Mouse (Mus musculus): ENCODE data around the gene Gadl1. TPM values are rescaled to one million over a fixed set of nuclear protein-coding genes. Genes with fewer than 3 reads are reported as not detected.
A peak's percentile ranks its signal among the peaks of the same experiment; 100 is the strongest.
"Not testable (repeated sequence)": the region's sequence is repeated elsewhere in the genome, so short reads cannot be mapped to it uniquely, and the experiment has no call there.

The Gadl1 gene
- polyA plus RNA-seq, 1 experiment from 2014 or later = 0.54 TPM

- ATAC-seq (ENCODE audit: insufficient read depth) (no peak), DNase-seq (peak; percentile 42)
- WGBS = 51% methylated on average over 9 of the region's 9 CpGs
These were observed 107.0 kb downstream of the Gadl1 start for GRCm38 (mm10) chr9:116016221-116016620.

DNA sequence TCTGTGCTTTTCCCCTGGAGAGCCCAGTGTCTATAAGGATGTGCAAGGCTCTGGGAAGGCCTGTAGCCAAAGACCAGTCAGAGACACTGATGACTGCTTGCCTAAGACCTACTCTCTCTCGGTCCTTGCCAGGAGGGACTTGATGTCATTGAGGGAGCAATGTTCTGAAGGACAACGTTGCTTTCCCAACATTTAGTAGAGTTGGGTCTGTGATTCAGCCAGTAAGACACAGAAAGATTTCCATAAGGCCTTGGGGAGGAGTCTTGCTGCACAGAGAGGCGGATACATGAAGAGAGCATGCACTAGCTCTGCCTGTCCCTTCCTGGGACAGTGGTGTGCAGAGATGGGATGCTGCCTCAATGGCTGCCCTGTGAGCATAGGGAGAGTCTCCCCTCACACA is 107.8 kb downstream of the Gadl1 start:
- WGBS = 88% methylated on average over 3 of the region's 3 CpGs
- H3K4me1 ChIP-seq (ENCODE audit: insufficient read depth) = no peaks in the 10 kb centered on the region
- H3K36me3 ChIP-seq (ENCODE audit: insufficient read depth) = no peaks in the 10 kb centered on the region
- no peak overlapping the region for H3K4me2 ChIP-seq
- H3K9ac ChIP-seq = no peak overlapping the region
- H3K4me3 ChIP-seq (ENCODE audit: low read depth, low read length) = no peak overlapping the region
- DNase-seq (no peak), ATAC-seq (ENCODE audit: insufficient read depth) (no peak)
- no peaks in the 10 kb centered on the region for H3K9me3 ChIP-seq (ENCODE audit: low read depth, low read length)
- H3K27me3 ChIP-seq (ENCODE audit: insufficient read depth, low read length) = no peaks in the 10 kb centered on the region
- no peak for TF ChIP-seq CTCF (IDR thresholded peaks at IDR 0.05; ENCODE audit: low read depth)
- no peak overlapping the region for H3K27ac ChIP-seq (ENCODE audit: low read depth)

More at GRCm38 (mm10) chr9:116016221-116016620, 107.0 kb downstream of the Gadl1 start:
- no peaks in the 10 kb centered on the region for H3K27me3 ChIP-seq (ENCODE audit: insufficient read depth, low read length)
- H3K4me3 ChIP-seq (ENCODE audit: low read depth, low read length) = no peak overlapping the region
- H3K27ac ChIP-seq (ENCODE audit: low read depth) = no peak overlapping the region
- no peaks in the 10 kb centered on the region; the same call in 1 of the 2 replicates for H3K9me3 ChIP-seq (ENCODE audit: low read depth, low read length)
- TF ChIP-seq CTCF (IDR thresholded peaks at IDR 0.05; ENCODE audit: low read depth) = no peak
- no peak overlapping the region for H3K9ac ChIP-seq
- no peaks in the 10 kb centered on the region for H3K36me3 ChIP-seq (ENCODE audit: insufficient read depth)
- no peak overlapping the region for H3K4me2 ChIP-seq
- H3K4me1 ChIP-seq (ENCODE audit: insufficient read depth) = no peaks in the 10 kb centered on the region

GRCm38 (mm10) chr9:116018586-116018985 is 109.3 kb downstream of the Gadl1 start:
- Histone ChIP-seq H3K36me3 (ENCODE audit: insufficient read depth) (no peaks in the 10 kb centered on the region), H3K4me3 (ENCODE audit: low read depth, low read length) (no peak overlapping the region), H3K27ac (ENCODE audit: low read depth) (no peak overlapping the region), H3K9ac (no peak overlapping the region), H3K27me3 (ENCODE audit: insufficient read depth, low read length) (no peaks in the 10 kb centered on the region), H3K9me3 (ENCODE audit: low read depth, low read length) (no peaks in the 10 kb centered on the region), H3K4me2 (no peak overlapping the region), H3K4me1 (ENCODE audit: insufficient read depth) (no peaks in the 10 kb centered on the region)
- WGBS = 89% methylated on average over 7 of the region's 7 CpGs
- ATAC-seq (ENCODE audit: insufficient read depth) = no peak
- no peak for TF ChIP-seq CTCF (IDR thresholded peaks at IDR 0.05; ENCODE audit: low read depth)
- DNase-seq = no peak

DNA sequence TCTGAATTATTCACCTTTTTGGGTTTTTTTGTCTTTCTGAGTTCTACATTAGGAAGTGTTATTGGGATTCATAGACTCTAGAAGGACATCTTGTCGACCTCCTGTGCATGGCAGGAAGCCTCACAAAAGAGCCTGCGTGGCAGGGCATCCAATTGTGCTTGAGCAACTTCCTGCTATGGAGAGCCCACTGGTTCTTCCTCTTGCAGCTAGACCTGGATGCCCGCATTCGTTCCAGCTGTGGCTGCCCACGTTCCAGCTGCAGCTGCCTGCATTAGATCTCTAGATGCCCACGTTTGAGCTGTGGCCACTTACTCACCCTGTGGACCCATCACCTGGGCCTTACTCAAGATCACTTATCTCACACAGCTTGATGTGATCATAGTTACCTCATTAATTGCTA is 116.1 kb downstream of the Gadl1 start:
- no peak for TF ChIP-seq CTCF (IDR thresholded peaks at IDR 0.05; ENCODE audit: low read depth)
- ATAC-seq (ENCODE audit: insufficient read depth) = no peak
- Histone ChIP-seq H3K27ac (ENCODE audit: low read depth) (no peak overlapping the region), H3K27me3 (ENCODE audit: insufficient read depth, low read length) (no peaks in the 10 kb centered on the region), H3K4me3 (ENCODE audit: low read depth, low read length) (no peak overlapping the region), H3K4me1 (ENCODE audit: insufficient read depth) (no peaks in the 10 kb centered on the region), H3K4me2 (no peak overlapping the region), H3K9me3 (ENCODE audit: low read depth, low read length) (no peaks in the 10 kb centered on the region), H3K36me3 (ENCODE audit: insufficient read depth) (no peaks in the 10 kb centered on the region), H3K9ac (no peak overlapping the region)
- no peak for DNase-seq
- 78% methylated on average over 6 of the region's 6 CpGs for WGBS

GRCm38 (mm10) chr9:116029076-116029475 is 119.8 kb downstream of the Gadl1 start:
- WGBS = 70% methylated on average over 2 of the region's 2 CpGs
- no peak overlapping the region for H3K4me2 ChIP-seq
- peaks cover 6% of the 10 kb centered on the region; the same call in 1 of the 2 replicates for H3K4me1 ChIP-seq (ENCODE audit: insufficient read depth)
- H3K9me3 ChIP-seq (ENCODE audit: low read depth, low read length) = no peaks in the 10 kb centered on the region
- H3K4me3 ChIP-seq (ENCODE audit: low read depth, low read length) = no peak overlapping the region
- no peak overlapping the region for H3K27ac ChIP-seq (ENCODE audit: low read depth)
- no peak for DNase-seq
- TF ChIP-seq CTCF (IDR thresholded peaks at IDR 0.05; ENCODE audit: low read depth) = no peak
- no peaks in the 10 kb centered on the region for H3K27me3 ChIP-seq (ENCODE audit: insufficient read depth, low read length)
- no peaks in the 10 kb centered on the region for H3K36me3 ChIP-seq (ENCODE audit: insufficient read depth)
- ATAC-seq (ENCODE audit: insufficient read depth) = no peak
- H3K9ac ChIP-seq = no peak overlapping the region

DNA sequence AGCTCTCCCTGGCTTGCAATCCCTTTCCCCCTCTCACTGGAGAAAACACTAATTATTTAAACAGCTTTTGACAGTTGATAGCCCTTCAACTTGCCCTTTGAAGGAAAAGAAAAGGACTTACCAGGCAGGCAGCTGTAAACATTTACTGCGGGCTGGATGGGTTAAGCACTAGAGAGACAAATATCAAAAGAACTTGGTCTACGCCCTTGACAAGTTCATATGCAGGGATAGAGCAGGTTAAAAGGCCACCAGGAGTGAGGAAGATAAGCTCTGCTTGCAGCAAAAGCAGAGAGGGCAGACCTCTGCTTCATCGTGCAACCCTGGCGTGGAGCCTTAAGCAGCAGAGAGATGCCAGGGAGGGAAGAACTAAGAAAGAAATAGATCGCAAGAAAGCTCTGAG is 123.5 kb downstream of the Gadl1 start:
- no peak for TF ChIP-seq CTCF (IDR thresholded peaks at IDR 0.05; ENCODE audit: low read depth)
- Histone ChIP-seq H3K27ac (ENCODE audit: low read depth) (no peak overlapping the region), H3K27me3 (ENCODE audit: insufficient read depth, low read length) (no peaks in the 10 kb centered on the region), H3K9me3 (ENCODE audit: low read depth, low read length) (no peaks in the 10 kb centered on the region), H3K4me3 (ENCODE audit: low read depth, low read length) (no peak overlapping the region), H3K4me2 (no peak overlapping the region), H3K9ac (no peak overlapping the region), H3K36me3 (ENCODE audit: insufficient read depth) (no peaks in the 10 kb centered on the region), H3K4me1 (ENCODE audit: insufficient read depth) (peaks cover 6% of the 10 kb centered on the region; the same call in 1 of the 2 replicates)
- WGBS = 22% methylated on average over 5 of the region's 5 CpGs
- ATAC-seq (ENCODE audit: insufficient read depth) (no peak), DNase-seq (no peak)

DNA sequence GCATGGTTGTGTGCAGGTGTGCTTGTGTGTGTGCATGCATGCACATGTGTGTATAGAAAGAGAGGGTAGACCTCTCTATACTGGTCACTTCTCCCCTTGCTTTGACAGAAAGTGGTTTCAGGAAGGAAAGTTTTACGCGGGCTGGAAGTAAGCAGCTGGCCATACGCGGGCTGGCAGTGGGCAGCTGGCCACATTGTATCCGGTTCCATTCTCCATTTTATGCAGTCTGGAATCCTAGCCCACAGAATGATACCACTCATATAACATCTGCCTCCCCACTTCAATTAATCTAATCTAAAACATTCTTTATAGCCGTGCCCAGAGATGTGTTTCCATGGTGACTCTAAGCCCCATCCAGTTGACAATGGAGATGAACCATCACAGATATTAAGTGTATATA is 129.0 kb downstream of the Gadl1 start:
- 62% methylated on average over 6 of the region's 6 CpGs for WGBS
- Histone ChIP-seq H3K4me2 (no peak overlapping the region), H3K27ac (ENCODE audit: low read depth) (no peak overlapping the region), H3K9ac (no peak overlapping the region), H3K9me3 (ENCODE audit: low read depth, low read length) (no peaks in the 10 kb centered on the region), H3K4me1 (ENCODE audit: insufficient read depth) (no peaks in the 10 kb centered on the region), H3K27me3 (ENCODE audit: insufficient read depth, low read length) (no peaks in the 10 kb centered on the region), H3K36me3 (ENCODE audit: insufficient read depth) (no peaks in the 10 kb centered on the region), H3K4me3 (ENCODE audit: low read depth, low read length) (no peak overlapping the region)
- DNase-seq (peak; percentile 24), ATAC-seq (ENCODE audit: insufficient read depth) (peak; percentile 28; the same call in 1 of the 2 replicates)
- no peak for TF ChIP-seq CTCF (IDR thresholded peaks at IDR 0.05; ENCODE audit: low read depth)

GRCm38 (mm10) chr9:116039981-116040380 is 130.7 kb downstream of the Gadl1 start:
- Histone ChIP-seq H3K9me3 (ENCODE audit: low read depth, low read length) (no peaks in the 10 kb centered on the region), H3K36me3 (ENCODE audit: insufficient read depth) (no peaks in the 10 kb centered on the region), H3K9ac (no peak overlapping the region), H3K4me1 (ENCODE audit: insufficient read depth) (no peaks in the 10 kb centered on the region), H3K4me3 (ENCODE audit: low read depth, low read length) (no peak overlapping the region), H3K27me3 (ENCODE audit: insufficient read depth, low read length) (no peaks in the 10 kb centered on the region), H3K4me2 (no peak overlapping the region), H3K27ac (ENCODE audit: low read depth) (no peak overlapping the region)
- WGBS = 64% methylated on average over 4 of the region's 4 CpGs
- ATAC-seq (ENCODE audit: insufficient read depth) = no peak
- TF ChIP-seq CTCF (IDR thresholded peaks at IDR 0.05; ENCODE audit: low read depth) = no peak
- no peak for DNase-seq

DNA sequence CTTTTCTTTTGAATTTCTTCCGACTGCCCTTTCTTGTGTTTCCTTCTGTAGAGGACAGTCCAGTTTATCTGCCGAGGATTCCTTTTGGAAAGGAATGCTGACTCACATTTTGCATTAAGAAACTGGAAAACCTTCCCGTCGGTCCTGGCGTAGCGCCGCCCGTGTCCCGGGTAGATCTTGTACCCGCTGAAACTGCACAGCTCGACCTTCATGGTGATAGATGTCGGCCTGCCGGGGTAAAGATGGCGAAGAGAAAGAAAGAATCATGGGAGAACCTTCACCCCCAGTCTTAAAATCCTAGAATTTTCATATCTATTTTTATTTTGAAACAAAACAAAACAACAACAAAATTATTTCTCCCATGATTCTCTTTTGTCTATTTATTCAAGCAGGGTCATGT is 131.6 kb downstream of the Gadl1 start:
- H3K4me1 ChIP-seq (ENCODE audit: insufficient read depth); H3K27ac ChIP-seq (ENCODE audit: low read depth); H3K27me3 ChIP-seq (ENCODE audit: insufficient read depth, low read length); H3K9ac ChIP-seq; H3K9me3 ChIP-seq (ENCODE audit: low read depth, low read length); DNase-seq; H3K4me3 ChIP-seq (ENCODE audit: low read depth, low read length); ATAC-seq (ENCODE audit: insufficient read depth); H3K36me3 ChIP-seq (ENCODE audit: insufficient read depth); H3K4me2 ChIP-seq: not testable (repeated sequence)
- 85% methylated on average over 14 of the region's 14 CpGs for WGBS

All from lung, embryonic 14.5 days (tissue).